Mouse (Mus musculus): ENCODE results near the gene Mrpl45.

Mrpl45 gene

DNA sequence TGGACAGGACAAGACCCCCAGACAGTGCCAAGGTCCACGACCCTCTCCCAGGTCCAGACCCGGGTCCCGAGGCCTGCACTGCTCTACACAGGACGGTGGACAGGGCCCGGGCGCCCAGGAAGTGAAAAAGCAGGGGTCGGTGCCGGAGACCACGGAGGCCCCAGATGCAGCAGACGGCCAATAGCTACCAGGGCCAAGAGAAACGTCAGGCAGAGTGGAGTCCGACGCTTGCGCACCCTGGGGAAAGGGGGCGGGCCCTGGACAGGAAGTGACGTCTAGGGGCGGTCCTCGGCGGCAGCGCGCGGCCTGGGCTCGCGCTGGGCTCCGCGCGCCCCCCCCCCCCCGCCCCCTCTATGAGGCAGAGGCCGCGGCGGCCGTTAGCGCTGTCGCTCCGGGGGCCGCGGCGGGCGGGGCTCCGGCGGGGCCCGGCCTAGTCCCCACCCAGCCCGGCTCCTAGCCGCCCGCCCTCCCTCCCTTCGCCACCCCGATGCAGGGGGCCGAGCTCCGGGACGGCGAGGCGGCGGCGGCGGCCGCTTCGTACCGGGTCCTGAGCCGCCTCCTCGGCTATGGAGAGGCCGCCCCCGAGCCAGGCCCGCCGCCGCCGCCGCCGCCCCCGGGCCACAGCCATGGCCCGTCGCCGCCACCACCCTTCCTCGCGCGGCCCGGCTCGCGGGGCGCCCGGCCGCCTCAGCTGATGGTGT lies 46.6 kb downstream of the Mrpl45 start, which contains the start of gene Socs7:
Gene Socs7, plus strand, starts transcription at position 604 of the 701 bp plus-strand sequence.
- ChIA-PET POLR2A (interaction anchor here (0.5 to 2.9 kb wide), 46 partner anchors 9 to 264 kb away, joined by 3 to 13 read pairs (median 4); partner anchors contain the start of genes Arhgap23 (in 2 of the 4) and Mrpl45 (in 1 of the 4)), CTCF (interaction anchor here (0.6 to 1.8 kb wide), 18 partner anchors 14 to 283 kb away, joined by 3 to 7 read pairs (median 4); no protein-coding TSS in a partner anchor)

DNA sequence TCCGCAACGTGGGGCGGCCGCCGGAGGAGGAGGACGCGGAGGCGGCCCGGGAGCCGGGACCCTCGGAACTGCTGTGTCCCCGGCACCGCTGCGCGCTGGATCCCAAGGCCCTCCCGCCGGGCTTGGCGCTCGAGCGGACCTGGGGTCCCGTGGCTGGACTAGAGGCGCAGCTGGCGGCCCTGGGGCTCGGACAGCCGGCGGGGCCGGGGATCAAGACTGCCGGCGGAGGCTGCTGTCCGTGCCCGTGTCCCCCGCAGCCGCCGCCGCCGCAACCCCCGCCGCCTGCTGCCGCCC lies 47.1 kb downstream of the Mrpl45 start:
- ChIA-PET CTCF (interaction anchor here in 3 of 4 experiments (0.7 to 1.8 kb wide), 11 partner anchors 15 to 127 kb away, joined by 3 to 6 read pairs (median 4); no protein-coding TSS in a partner anchor), POLR2A (interaction anchor here (0.6 to 2.9 kb wide), 31 partner anchors 9 to 240 kb away, joined by 3 to 13 read pairs (median 4); partner anchors contain the start of genes Arhgap23 (in 2 of the 4) and Mrpl45 (in 1 of the 4))

DNA sequence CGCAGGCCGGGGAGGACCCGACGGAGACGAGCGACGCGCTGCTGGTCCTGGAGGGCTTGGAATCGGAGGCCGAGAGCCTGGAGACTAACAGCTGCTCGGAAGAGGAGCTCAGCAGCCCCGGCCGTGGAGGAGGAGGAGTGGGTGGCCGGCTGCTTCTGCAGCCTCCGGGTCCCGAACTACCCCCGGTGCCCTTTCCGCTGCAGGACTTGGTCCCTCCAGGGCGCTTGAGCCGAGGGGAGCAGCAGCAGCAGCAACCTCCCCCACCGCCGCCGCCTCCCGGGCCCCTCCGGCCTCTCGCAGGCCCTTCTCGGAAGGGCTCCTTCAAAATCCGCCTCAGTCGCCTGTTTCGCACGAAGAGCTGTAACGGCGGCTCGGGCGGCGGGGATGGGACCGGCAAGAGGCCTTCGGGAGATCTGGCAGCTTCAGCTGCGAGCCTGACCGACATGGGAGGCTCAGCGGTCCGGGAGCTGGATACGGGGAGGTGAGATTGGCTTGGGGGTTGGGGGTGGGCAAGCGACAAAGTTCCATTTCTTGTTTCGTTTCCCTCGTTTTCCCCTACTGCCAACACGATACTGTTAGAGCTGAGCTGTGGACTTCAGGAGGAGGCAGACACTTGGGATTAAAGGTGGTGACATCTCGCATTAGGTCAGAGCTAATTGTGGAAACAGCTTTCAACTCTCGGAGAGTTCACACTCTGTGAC lies 47.6 kb downstream of the Mrpl45 start:
- POLR2A ChIA-PET = interaction anchor here (0.6 to 2.9 kb wide), 44 partner anchors 9 to 1474 kb away, joined by 3 to 13 read pairs (median 4); partner anchors contain the start of genes Mrpl45 (in 2 of the 4) and Arhgap23 (in 1 of the 4)
- CTCF ChIA-PET = interaction anchor here (0.5 to 1.8 kb wide), 18 partner anchors 14 to 349 kb away, joined by 3 to 5 read pairs (median 3); partner anchors contain the start of gene Lrrc46 (in 1 of the 4)

DNA sequence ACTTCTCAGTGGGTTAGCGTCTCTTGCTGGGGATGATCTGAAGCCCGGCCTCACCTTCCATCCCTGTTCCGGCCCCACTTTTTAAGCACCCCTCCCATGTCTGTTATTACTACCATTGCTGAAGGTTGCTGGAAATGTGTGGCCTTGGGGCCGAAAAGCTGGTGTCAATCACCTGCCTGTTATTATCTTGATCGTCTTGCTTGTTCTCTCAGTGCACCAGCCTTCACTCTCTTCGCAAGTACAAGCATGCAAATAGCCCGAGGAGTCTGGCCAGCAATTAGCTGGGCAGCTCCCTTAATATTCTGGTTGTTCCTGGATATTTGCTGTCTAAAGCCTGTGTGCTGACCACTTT lies 48.1 kb downstream of the Mrpl45 start:
- POLR2A ChIA-PET = interaction anchor here (0.6 to 2.9 kb wide), 34 partner anchors 8 to 1474 kb away, joined by 3 to 13 read pairs (median 4); partner anchors contain the start of genes Mrpl45 (in 2 of the 4) and Arhgap23 (in 1 of the 4)
- CTCF ChIA-PET = interaction anchor here (0.5 to 1.8 kb wide), 17 partner anchors 14 to 444 kb away, joined by 3 to 6 read pairs (median 3); partner anchors contain the start of gene Lrrc46 (in 1 of the 4)

DNA sequence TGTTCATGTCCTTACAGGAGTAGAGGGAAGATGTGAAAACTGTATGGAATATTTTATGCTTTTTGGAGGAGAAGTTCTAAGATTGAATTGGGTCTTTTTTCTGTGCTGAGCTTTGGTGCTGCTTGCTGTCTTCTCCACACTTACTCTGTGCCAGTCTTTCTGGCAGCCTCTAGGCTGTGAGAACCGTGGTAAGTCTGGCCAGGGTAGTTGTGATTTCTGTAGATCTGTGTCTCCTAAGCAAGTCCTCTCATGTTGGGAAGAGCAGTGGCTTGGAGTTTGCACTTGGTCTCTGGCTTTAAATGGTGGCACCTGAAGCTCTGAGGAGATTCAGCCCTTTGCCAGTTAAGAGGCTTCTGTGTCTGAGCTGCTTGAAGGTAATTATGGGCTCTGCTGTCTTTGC lies 50.0 kb downstream of the Mrpl45 start:
- POLR2A ChIA-PET = interaction anchor here in 3 of 4 experiments (0.6 to 1.5 kb wide), 7 partner anchors 15 to 204 kb away, joined by 3 to 9 read pairs (median 3); no protein-coding TSS in a partner anchor

DNA sequence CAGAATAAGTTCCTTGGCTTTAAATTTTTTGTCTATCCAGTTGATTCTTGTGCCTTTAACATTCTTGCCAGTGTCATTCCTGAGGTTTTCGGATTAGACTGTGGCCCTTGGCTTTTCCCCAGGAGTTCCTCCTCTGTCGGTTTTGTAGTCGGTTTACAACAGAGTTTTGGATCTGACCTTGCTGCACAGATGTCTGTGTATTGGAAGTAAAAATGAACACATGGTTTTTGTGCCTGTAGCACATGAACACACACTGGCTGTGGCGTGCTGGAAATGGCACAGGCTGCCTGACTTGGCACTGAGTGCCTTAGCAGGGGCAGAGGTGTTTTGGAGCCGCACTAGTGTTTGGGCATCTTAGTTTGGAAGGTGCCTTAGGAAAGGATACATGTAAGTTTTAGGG lies 53.0 kb downstream of the Mrpl45 start:
- POLR2A ChIA-PET = interaction anchor here in 1 of 4 experiments (0.7 to 1.3 kb wide), 2 partner anchors 14 to 27 kb away, joined by 3 read pairs; no protein-coding TSS in a partner anchor
- CTCF ChIA-PET = interaction anchor here in 2 of 4 experiments (0.6 kb wide), 2 partner anchors 9 to 372 kb away, joined by 4 to 5 read pairs; no protein-coding TSS in a partner anchor

More for the DNA sequence above, 50.0 kb downstream of the Mrpl45 start:
- CTCF ChIA-PET = interaction anchor here in 2 of 4 experiments (0.5 to 1.2 kb wide), 2 partner anchors 267 to 581 kb away, joined by 3 to 6 read pairs; no protein-coding TSS in a partner anchor

DNA sequence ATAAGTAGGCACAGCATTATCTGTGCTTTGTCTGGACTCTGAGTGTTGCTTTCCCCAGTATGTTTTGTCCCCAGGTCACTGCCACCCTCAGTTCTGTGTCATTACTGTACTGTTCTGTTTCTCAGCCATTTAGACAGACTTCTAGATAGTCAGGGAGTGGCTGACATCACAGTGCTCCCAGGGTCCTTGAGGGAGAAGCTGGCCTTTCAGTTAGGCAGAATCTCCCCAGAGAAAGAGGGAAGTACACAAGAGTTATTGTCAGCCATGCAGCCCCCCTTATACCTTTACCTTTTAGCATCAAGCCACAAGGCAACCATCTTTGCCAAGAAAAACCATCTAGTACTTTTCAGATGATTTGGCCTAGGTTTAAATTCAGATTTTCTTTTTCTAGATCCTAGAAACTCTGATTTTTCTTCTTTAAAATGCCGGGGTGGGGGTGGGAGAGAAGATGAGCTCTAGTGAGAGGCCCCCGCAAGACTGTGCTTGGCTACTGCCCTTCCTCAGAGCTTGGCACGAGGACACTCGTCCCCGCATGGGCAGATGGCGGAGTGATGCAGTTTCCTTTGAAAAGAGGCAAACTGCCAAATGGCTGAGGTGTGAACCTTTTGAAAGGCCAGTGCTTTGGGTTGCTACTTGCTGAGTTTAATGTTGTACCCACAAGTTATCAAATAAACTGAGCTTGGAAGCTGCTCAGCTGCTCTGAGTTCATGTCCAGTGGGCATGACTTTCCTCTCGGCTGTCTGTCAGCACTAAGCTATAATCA lies 55.0 kb downstream of the Mrpl45 start:
- ChIA-PET CTCF (interaction anchor here in 3 of 4 experiments (0.5 to 2.2 kb wide), 10 partner anchors 13 to 409 kb away, joined by 3 to 11 read pairs (median 4); no protein-coding TSS in a partner anchor), POLR2A (interaction anchor here in 3 of 4 experiments (0.6 to 2.2 kb wide), 15 partner anchors 9 to 442 kb away, joined by 3 to 9 read pairs (median 3); partner anchors contain the start of genes Arhgap23 (in 1 of the 3) and Socs7 (in 1 of the 3))

DNA sequence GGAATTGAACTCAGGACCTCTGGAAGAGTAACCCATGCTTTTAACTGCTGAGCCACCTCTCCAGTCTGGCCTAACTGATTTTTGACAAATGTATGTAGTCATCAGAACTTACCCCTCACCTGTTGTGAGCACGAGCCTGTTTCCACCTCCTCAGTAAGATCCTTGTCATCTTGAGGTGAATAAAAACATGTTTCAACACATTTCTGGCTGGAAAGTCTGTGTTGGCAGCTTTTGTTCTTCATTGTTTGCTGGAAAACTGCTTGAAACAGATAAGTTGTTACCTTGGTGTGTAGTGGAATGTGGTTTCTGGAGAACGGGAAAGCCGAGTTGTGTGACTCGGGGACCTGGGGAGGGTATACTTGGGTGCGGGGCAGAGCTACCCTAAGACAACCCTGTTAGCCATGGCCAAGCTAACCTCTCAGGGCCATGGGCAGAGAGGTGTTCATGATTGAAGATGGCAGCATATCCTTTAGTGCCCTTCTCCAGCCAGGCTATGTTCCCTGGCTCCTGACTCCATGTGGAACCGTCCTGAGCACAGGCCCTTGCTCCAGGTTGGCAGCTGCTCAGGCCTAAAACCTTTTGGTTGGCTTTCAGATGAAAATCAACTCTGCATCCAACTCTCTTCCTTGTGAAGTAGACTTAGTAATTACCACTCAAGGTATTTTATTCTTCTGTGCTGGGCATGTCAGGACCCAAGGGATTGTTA lies 56.8 kb downstream of the Mrpl45 start:
- CTCF ChIA-PET = interaction anchor here in 3 of 4 experiments (0.6 to 2.2 kb wide), 4 partner anchors 36 to 135 kb away, joined by 3 to 20 read pairs (median 9); no protein-coding TSS in a partner anchor
- POLR2A ChIA-PET = interaction anchor here in 2 of 4 experiments (0.8 to 3.5 kb wide), 10 partner anchors 9 to 89 kb away, joined by 3 to 13 read pairs (median 4); partner anchors contain the start of gene Socs7 (in 2 of the 2)

DNA sequence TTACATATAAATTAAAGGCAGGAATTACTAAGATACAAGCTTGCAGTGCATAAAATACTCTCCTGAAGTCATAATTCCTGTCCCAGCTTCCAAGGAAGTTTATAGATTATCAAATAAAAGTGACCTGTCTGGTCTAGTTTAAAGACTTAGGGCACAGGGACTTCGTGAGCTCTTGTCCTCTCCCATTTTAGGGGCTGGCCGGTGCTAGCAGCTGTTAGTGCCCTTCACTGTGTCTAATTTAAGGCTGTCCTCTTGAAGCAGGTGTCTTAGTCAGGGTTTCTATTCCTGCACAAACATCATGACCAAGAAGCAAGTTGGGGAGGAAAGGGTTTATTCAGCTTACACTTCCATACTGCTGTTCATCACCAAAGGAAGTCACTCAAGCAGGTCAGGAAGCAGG lies 57.9 kb downstream of the Mrpl45 start:
- ChIA-PET POLR2A (interaction anchor here in 2 of 4 experiments (1.1 to 3.5 kb wide), 5 partner anchors 10 to 20 kb away, joined by 3 to 13 read pairs (median 5); partner anchors contain the start of gene Socs7 (in 1 of the 2)), CTCF (interaction anchor here in 2 of 4 experiments (0.5 to 1.2 kb wide), 3 partner anchors 35 to 1081 kb away, joined by 3 to 4 read pairs (median 3); no protein-coding TSS in a partner anchor)
